Mouse (Mus musculus) stomach, embryonic 14.5 days (tissue): ENCODE measurements around the gene Il1b. TPM values are rescaled to one million over a fixed set of nuclear protein-coding genes. Genes with fewer than 3 reads are reported as not detected.

Source experiments
- ATAC-seq: fragments of 200-750 bp; cut with Nextera tagmentation; 2 replicates; pipeline ENCODE4 v1.8.0; 2017; ENCODE audit warnings: low read depth, moderate TSS enrichment; ENCODE audit not compliant: insufficient number of reproducible peaks, insufficient read depth, low FRiP score
- H3K27ac ChIP-seq: fragments of 300-500 bp; sonication (generic); 2 replicates; pipeline ENCODE4 v1.5.1; 2014; ENCODE audit warnings: mild to moderate bottlenecking, low read length, moderate library complexity, mixed read lengths
- H3K27me3 ChIP-seq: fragments of 300-500 bp; sonication (generic); 2 replicates; pipeline ENCODE4 v1.6.1; 2014; ENCODE audit warnings: low read length, control low read depth, mixed read lengths; ENCODE audit not compliant: control insufficient read depth, insufficient read depth
- H3K36me3 ChIP-seq: fragments of 300-500 bp; sonication (generic); 2 replicates; pipeline ENCODE4 v1.6.1; 2014; ENCODE audit warnings: mild to moderate bottlenecking, control low read depth, low read length, moderate library complexity, mixed read lengths; ENCODE audit not compliant: control insufficient read depth, insufficient read depth
- H3K4me1 ChIP-seq: fragments of 300-500 bp; sonication (generic); 2 replicates; pipeline ENCODE4 v1.6.1; 2014; ENCODE audit warnings: low read length, control low read depth, mixed read lengths; ENCODE audit not compliant: control insufficient read depth, insufficient read depth
- H3K4me2 ChIP-seq: fragments of 300-500 bp; sonication (generic); replicated peaks from 2 replicates; pipeline ENCODE4 v1.6.1; 2014; ENCODE audit warnings: low read depth, low read length, control low read depth
- H3K4me3 ChIP-seq: fragments of 300-500 bp; sonication (generic); 2 replicates; pipeline ENCODE4 v1.5.1; 2014; ENCODE audit warnings: low read depth, low read length, control low read depth
- H3K9ac ChIP-seq: fragments of 300-500 bp; sonication (generic); replicated peaks from 2 replicates; pipeline ENCODE4 v1.6.1; 2014; ENCODE audit warnings: low read depth, mild to moderate bottlenecking, control low read depth, low read length, moderate library complexity, mixed read lengths
- H3K9me3 ChIP-seq: fragments of 300-500 bp; sonication (generic); 2 replicates; pipeline ENCODE4 v1.6.1; 2016; ENCODE audit warnings: low read depth, low read length, control low read depth; ENCODE audit not compliant: control insufficient read depth
- WGBS: fragments of 180-500 bp; shearing (Covaris S2); extraction: QIAGEN DNeasy Blood & Tissue Kit; methylation state at CpG from one replicate; pipeline ENCODE4 v1.1.7; 2014; 5-methylcytosine and 5-hydroxymethylcytosine counted together
- polyA plus RNA-seq: library from polyadenylated mRNA; unstranded; fragments of >200 nt; fragmentation: Nextera tagmentation; extraction: Ambion mirVana; gene quantifications from 2 replicates; pipeline ENCODE4 v1.2.1, GENCODE M21; 2014

The Il1b gene
- polyA plus RNA-seq, 1 experiment from 2014 or later, result 0.30 TPM

- 85% methylated on average over 8 of the region's 8 CpGs for WGBS
- no peak overlapping the region for H3K4me3 ChIP-seq
- no peaks in the 10 kb centered on the region for H3K36me3 ChIP-seq
- H3K27ac ChIP-seq, result no peak overlapping the region
- ATAC-seq, result no peak
- H3K9me3 ChIP-seq, result no peaks in the 10 kb centered on the region
- H3K9ac ChIP-seq, result no peak overlapping the region
- H3K4me2 ChIP-seq, result no peak overlapping the region
- H3K4me1 ChIP-seq, result no peaks in the 10 kb centered on the region
- no peaks in the 10 kb centered on the region for H3K27me3 ChIP-seq
Measured at GRCm38 (mm10) chr2:129383512-129384271, 12.8 kb upstream of the Il1b start.

- no peak overlapping the region for H3K4me3 ChIP-seq
- H3K4me2 ChIP-seq, result no peak overlapping the region
- no peaks in the 10 kb centered on the region for H3K27me3 ChIP-seq
- ATAC-seq, result no peak
- H3K27ac ChIP-seq, result no peak overlapping the region
- whole genome bisulfite sequencing, result 85% methylated on average over 5 of the region's 5 CpGs
- H3K9ac ChIP-seq, result no peak overlapping the region
- no peaks in the 10 kb centered on the region for H3K9me3 ChIP-seq
- H3K36me3 ChIP-seq, result no peaks in the 10 kb centered on the region
- H3K4me1 ChIP-seq, result no peaks in the 10 kb centered on the region
Measured at GRCm38 (mm10) chr2:129380746-129381474, 10.0 kb upstream of the Il1b start.

GRCm38 (mm10) chr2:129380211-129380610 lies 9.3 kb upstream of the Il1b start:
- no peak overlapping the region for H3K9ac ChIP-seq
- no peak overlapping the region for H3K27ac ChIP-seq
- no peak for ATAC-seq
- H3K4me1 ChIP-seq, result no peaks in the 10 kb centered on the region
- H3K4me3 ChIP-seq, result no peak overlapping the region
- H3K9me3 ChIP-seq, result no peaks in the 10 kb centered on the region
- 69% methylated on average over 5 of the region's 5 CpGs for WGBS
- no peaks in the 10 kb centered on the region for H3K36me3 ChIP-seq
- no peak overlapping the region for H3K4me2 ChIP-seq
- no peaks in the 10 kb centered on the region for H3K27me3 ChIP-seq

GRCm38 (mm10) chr2:129373307-129373706 lies 2.4 kb upstream of the Il1b start:
- Histone ChIP-seq H3K36me3 (no peaks in the 10 kb centered on the region), H3K4me3 (no peak overlapping the region), H3K4me2 (no peak overlapping the region), H3K27me3 (no peaks in the 10 kb centered on the region), H3K9me3 (no peaks in the 10 kb centered on the region), H3K9ac (no peak overlapping the region), H3K4me1 (no peaks in the 10 kb centered on the region), H3K27ac (no peak overlapping the region)
- no peak for ATAC-seq
- 85% methylated on average over 4 of the region's 4 CpGs for WGBS

- no peaks in the 10 kb centered on the region for H3K4me1 ChIP-seq
- H3K9ac ChIP-seq, result no peak overlapping the region
- H3K27ac ChIP-seq, result no peak overlapping the region
- no peaks in the 10 kb centered on the region for H3K36me3 ChIP-seq
- 72% methylated on average over 3 of the region's 3 CpGs for WGBS
- no peaks in the 10 kb centered on the region for H3K9me3 ChIP-seq
- H3K4me2 ChIP-seq, result no peak overlapping the region
- H3K4me3 ChIP-seq, result no peak overlapping the region
- H3K27me3 ChIP-seq, result no peaks in the 10 kb centered on the region
- ATAC-seq, result no peak
Measured at GRCm38 (mm10) chr2:129369615-129370014, 1.3 kb downstream of the Il1b start.

GRCm38 (mm10) chr2:129368795-129369194 lies 2.1 kb downstream of the Il1b start:
- Histone ChIP-seq H3K27me3 (no peaks in the 10 kb centered on the region), H3K4me2 (no peak overlapping the region), H3K4me1 (no peaks in the 10 kb centered on the region), H3K9me3 (no peaks in the 10 kb centered on the region), H3K27ac (no peak overlapping the region), H3K36me3 (no peaks in the 10 kb centered on the region), H3K9ac (no peak overlapping the region), H3K4me3 (no peak overlapping the region)
- 81% methylated on average over 5 of the region's 5 CpGs for WGBS
- ATAC-seq, result no peak

- Histone ChIP-seq H3K9me3 (no peaks in the 10 kb centered on the region), H3K36me3 (no peaks in the 10 kb centered on the region), H3K27me3 (no peaks in the 10 kb centered on the region), H3K4me2 (no peak overlapping the region), H3K27ac (no peak overlapping the region), H3K9ac (no peak overlapping the region), H3K4me1 (no peaks in the 10 kb centered on the region), H3K4me3 (no peak overlapping the region)
- 65% methylated on average over 2 of the region's 2 CpGs for whole genome bisulfite sequencing
- no peak for ATAC-seq
Measured at GRCm38 (mm10) chr2:129368106-129368505, 2.8 kb downstream of the Il1b start.

- Histone ChIP-seq H3K4me2 (no peak overlapping the region), H3K9ac (no peak overlapping the region), H3K36me3 (no peaks in the 10 kb centered on the region), H3K9me3 (no peaks in the 10 kb centered on the region), H3K4me3 (no peak overlapping the region), H3K27ac (no peak overlapping the region), H3K27me3 (no peaks in the 10 kb centered on the region), H3K4me1 (no peaks in the 10 kb centered on the region)
- WGBS, result 88% methylated on average over 5 of the region's 5 CpGs
- ATAC-seq, result no peak
Measured at GRCm38 (mm10) chr2:129367246-129367645, 3.7 kb downstream of the Il1b start.
